Mouse (Mus musculus): ENCODE measurements at regions not wholly inside any gene's neighbourhood (a gene's known extent, or its start where the extent isn't known, plus 50 kb on each side); places are given as distances from the start of the nearest gene placed in this dataset.
A peak's percentile ranks its signal among the peaks of the same experiment; 100 is the strongest.

DNA sequence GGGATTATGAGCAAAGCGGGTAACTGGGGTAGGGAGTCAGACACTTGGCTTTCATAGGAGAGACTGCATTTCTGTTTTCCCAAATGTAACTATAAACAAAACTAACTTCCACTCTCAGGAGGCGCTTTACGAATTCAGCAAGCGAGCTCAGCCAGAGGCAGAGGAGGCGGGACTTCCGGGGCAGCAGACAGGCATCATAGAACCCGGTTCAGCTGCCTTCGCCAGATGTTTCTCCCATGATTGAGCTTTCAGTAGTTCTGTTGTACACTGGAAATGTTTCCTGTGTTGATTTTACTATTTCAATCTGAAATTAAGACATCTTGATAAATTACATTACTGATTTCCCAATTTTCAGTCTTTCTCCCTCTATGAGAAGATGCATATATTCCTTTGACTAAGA is 92.9 kb downstream of the Zfp365 start:
- no peak for DNase-seq

DNA sequence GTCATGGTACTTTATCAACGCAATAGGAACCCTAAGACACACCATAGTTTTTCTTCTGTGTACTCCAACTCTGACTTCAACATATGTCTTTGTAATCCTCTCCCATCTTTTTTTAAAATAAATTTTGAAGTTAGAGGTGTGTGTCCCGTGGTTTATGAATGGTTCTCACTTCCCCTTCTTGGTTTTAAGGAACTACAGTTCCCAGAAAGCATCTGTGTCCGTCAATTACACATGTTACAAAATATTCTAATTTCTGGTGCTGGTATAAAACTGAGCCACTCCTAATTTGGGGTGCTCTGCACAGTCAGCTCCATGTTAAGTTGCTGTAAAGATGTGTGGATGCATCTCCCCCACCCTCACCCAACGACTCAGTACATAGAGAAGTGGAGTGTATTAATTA is 98.6 kb downstream of the Zfp365 start:
- DNase-seq, result no peak

DNA sequence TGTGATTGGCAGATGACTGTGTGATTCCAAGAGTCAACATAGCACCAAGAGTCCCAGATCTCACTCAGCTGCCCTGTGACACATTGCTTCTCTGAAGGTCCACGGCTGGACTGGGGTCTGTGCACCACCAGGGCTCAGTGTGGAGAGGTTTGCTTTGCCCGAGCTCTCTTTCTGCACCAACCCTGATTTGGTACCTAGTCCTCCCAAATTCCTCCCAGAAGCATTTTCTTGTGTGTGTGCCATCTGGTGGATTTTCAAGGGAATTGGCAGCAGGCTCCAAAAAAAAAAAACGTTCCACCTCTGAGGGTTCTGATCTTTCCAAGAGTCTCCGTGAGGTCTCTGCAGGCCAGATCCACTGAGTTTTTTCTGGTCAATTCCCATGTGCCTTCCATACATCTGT is 107.3 kb downstream of the Zfp365 start:
- peak; percentile 12 to 36 for DNase-seq

DNA sequence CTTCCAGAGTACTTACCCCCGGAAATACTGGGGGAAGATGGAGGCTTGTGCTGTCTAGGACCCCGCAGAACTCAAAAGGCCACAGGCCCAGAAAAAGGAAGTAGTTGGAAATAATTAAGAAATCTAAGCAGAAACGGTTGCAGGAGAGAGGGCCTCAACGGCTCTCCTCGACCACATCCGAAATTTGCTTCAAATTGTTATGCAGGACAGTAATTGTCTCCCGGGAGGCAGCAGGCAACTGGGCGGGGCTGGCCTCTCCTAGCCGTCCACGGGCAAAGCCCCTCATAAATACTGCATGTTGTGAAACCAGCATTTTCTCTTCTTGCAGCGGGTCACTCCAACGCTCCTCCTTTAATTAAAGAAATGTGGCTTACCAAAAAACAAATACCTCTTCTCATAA is 107.8 kb downstream of the Zfp365 start:
- DNase-seq, result peak; percentile 26 to 53

DNA sequence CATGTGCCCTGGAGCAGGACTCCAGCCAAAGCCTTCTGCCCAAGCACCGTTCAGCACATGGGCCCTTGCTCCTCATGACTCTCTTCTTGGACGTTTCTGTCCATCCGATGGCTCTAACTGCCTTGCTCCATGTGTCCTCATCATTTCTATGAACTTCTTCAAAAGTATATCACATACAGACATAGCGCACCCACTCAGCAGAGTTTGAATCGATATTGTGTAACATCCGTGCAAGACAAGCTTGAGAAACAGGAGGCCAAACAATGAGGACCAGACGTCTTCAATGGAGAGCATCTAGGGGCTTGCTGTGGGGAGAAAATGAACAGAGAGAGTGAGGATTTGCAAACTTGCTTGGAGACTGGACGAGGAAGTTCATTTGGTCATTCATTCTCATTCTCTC is 110.3 kb downstream of the Zfp365 start:
- no peak for DNase-seq

DNA sequence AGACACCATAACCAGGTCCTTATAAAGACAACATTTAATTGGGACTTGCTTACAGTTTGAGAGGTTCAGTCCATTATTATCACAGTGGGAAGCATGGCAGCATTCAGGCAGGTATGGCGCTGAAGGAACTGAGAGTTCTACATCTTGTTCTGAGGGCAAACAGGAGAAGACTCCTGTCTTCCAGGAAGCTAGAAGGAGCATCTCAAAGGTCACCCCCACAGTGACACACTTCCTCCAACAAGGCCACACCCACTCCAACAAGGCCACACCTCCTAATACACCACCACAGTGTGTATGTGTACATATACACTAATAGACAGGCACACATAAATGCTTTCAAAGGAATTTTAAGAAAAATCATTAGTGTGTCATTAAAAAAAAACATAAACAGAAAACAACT is 110.8 kb downstream of the Zfp365 start:
- DNase-seq, result no peak

DNA sequence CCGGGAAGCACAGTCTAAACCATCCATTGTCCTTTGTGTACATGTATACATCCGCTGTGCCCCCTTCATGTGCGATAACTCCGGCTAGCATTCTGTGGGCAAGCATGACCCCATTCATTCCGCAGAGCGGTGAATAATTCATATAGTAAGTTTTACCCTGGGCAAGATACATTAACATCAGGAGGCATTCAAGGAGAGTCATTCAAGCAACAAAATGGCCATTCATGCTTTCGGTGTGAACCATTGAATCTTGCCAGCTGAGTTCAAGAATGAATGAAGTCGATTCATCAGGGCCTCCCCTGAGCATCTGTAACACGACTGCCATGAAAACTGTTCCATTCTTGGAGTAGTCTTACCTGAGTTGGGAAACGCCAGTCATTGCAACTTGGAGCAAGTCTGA is 113.5 kb downstream of the Zfp365 start:
- no peak for DNase-seq

DNA sequence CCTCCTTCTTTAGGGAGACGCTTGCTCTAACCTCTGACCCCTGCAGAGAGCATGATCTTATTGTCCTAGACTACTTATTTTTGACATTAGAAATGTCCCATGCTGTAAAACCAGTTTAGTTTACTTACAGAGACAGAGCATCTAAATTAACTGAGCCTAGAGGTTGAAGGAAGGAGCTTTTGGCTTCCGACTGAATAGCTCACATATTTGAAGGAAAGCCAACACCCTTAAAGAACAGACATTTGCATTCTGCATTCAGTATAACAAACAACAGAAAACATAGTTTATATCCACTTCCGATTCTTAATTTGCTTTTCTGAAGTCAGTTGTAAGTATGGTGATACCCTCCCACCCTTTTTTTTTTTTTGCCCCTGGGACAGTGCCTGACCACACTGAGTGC is 119.3 kb downstream of the Zfp365 start:
- DNase-seq, result no peak

DNA sequence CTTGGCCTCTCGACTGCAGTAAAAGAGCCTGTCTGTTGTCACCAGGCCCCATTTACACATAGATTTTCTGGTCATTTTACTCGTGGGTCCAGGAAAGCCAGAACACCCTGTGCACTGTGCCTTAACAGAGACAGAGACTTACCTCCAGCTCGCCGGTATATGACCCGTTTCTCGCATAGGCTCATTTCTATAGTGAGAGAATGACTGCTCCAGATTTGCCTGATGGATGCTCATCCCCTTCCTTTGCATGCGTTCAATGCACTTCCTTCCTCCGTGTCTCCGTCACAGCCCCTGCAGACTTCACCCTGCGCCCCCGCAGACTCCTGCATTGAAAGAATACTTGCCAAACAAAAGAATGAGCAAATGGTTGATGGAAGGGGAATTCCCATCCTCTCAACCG is 122.8 kb downstream of the Zfp365 start:
- no peak for DNase-seq

DNA sequence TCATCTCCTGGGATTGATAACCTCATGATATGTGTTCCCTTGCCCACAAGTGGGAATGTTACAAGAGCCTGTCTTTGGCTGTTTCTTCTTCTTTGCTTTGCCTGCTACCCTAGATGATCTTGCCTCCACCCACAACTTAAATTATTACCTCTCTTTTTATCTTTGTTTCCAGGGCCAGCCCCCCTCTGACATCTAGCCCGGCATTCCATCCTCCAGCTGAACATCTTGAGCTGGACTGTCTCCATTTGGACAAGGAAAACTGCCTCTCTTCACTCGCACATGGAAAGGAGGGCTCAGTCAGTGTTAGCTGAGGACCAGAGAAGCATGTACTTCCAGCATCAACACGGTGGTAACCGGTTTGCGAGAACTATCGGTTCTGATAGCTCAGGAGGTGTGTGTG is 124.3 kb downstream of the Zfp365 start:
- peak; percentile 18 to 47 for DNase-seq

DNA sequence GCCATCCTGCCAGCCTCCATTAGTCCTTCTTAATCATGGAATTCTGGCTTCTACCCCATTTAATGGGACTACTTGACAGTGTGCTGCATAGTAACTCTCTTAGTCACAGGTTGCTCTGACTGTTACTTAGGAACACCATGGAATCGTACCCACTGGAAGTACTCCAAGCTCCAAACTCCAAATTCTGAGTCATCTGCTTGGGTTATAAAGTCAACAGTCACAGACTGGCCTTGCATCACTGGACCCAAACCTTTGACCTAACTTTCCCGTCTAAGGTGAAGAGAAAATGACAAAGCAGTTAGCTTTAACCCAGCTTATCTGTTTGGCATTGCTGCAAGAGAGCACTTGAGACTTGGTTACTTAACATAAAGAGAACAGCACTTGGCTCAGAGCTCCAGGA is 126.9 kb downstream of the Zfp365 start:
- DNase-seq, result no peak

DNA sequence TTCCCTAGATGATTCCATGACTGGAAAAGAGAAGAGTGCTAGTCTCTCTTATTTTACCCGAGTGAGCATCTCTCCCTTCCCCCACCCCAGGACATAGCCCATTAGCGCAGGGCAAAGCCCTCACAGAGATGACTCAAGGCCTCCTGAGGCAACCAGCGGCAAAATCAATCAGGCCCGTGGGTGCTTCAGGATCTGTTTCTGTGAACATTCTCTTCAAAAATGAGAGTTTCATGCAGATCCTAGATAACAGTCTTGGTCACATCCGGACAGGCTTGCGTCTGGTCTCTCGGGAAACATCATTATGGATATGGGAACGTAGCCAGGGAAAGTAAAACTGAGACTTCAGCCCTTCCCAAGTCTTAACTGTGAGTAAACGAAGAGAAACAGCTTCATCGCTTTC is 134.1 kb downstream of the Zfp365 start:
- DNase-seq, result peak; percentile 32 to 49

DNA sequence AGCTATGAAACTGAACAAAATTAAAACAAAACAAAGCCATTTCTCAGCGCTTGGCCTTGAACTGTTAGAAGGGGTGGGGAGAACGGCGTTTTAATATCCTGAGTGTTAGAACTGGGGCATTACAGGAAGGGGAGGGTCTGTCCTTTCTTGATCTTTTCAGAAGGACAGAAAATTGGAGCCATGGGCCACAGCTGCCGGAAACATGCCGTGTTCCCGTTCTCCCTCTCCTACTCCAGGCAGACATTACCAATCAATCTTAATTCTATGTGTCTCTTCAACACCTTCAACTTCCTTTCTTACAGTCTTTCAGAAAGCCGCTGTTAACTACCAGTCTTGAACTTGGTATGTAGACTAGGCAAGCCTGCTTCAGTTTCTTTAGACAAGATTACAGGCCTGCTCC is 134.7 kb downstream of the Zfp365 start:
- peak; percentile 21 to 43 for DNase-seq

DNA sequence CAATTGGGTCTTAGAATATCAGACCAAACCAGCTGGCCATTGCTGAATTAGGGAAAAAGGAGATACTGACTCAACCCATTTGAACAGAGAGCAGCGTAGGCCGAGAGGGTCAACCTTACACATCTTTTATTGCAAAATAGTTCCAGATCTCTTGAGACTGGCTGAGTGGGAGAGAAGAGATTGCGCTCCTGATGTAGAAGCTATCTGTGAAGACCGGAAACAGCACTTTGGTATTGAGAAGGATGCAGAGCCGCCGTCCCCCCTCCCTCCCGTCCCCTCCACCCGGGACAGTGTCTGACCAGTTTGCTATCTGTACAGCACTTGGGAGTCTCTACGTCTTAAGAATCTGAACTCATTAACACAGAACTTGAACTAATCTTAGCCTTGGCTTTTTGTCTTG is 135.6 kb downstream of the Zfp365 start:
- DNase-seq, result peak in 1 of 2 experiments; percentile 40

DNA sequence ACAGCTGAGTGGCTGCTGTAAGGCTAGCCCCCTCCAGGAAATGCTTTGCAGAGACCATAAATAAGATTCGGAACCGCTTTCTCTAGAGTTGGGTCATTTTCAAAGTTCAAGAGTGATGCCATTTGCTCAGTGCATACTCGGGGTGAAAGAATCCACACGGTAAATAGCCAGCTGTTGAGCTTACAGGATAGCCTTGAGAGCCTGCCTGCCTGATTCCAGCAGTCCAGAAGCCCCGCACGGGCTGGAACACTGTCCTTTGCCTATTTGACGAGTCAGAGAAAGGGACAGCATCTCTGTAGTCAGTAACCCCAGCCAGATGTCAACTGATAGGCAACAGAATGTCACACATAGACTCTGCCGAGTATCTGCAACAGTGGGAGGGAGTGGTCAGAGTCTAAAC is 140.7 kb downstream of the Zfp365 start:
- peak in 1 of 2 experiments; percentile 25 for DNase-seq

DNA sequence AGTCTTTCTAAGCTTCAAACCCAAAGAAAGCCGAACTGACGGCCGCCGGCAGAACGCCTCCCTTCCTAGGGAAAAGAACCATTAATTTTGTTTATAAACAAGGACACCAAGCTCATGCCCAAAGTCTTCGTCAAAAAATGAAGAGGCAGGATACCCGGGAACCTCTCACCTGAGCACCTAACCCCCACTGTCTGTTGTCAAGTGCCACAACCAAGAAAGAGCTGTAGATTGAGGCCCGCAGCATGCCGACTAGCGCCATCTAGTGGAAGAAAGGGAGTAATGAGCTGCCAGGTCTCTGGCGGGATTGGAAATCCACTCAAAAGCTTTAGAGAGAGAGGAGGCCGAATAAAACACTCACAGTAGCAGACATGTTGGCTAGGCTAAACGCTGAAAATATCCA is 146.4 kb downstream of the Zfp365 start:
- DNase-seq, result peak; percentile 66 to 73

DNA sequence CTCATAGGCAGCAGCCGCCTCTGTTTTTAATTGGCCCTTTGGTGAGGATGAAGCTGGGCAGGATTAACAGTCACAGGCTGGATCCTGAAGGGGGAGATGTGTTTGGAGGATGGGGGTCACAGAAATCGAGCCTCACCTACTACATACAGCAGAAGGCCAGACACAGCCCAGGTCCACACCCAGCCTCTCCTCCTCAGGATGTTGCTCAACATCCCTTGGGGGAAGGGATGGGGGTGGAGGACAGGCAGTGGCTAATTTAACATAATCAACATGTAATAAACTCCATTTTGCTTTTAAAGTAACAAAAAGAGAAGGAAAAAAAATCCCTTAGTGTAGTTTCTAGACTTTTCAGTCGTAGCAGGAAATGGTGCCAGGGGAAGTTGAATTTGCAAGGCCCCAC is 152.0 kb downstream of the Zfp365 start:
- peak in 1 of 2 experiments; percentile 31 for DNase-seq

DNA sequence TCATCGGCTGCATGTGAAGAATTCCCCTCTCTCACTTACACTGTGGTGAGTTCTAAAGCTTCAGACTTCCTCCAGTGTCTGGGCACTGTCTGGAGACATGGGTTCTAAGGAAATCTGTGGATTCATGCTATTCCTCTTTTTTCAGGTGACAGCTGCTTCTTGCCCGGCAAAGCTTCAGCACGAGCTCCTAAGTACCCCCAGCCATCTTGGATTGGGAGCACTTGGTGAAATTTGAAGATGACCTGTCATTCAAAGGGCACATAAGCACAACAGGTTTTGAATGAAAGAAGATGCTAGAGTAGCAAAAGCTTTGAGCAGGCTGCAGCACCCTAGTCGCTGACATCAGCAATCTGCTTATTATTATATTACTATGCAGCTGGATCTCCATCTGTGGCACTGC is 164.3 kb downstream of the Zfp365 start:
- DNase-seq, result no peak

DNA sequence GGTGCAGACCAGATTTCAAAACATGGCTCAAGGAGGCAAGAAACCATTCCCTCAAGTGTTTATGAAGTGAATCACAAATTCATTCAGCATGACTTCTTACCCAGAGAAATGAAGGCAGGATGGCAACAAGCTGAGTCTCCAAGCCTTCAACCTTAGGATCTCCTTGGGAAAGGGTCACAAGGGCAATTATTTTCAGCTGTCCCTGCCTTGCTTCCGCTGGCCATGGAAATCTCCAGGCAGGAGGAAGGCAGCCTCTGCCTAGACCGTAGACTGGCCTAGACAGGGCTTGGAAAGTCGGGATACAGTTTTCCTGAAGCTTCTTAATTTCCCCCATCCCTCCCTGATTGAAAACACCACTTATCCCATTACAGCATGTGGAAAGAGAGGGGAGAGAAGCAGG is 165.0 kb downstream of the Zfp365 start:
- DNase-seq, result no peak

DNA sequence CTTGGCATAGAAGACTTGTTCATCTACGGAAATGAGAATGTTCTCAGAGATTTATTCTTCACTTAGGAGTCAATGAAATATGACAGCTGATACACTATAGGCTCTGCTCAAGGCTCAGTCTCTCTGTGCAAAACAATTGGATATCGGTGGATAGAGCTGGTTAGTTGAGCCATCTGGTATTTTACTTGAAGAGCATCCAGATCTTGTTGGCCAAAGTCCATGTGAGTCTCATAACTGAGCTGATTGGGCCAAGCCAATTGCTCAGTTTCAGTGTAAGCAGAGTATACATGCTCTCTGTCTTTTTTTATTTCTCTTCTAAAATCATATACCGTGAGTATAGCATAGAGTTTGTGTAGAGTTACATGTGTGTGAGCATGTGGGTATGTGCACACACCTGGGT is 166.3 kb downstream of the Zfp365 start:
- DNase-seq, result no peak

DNA sequence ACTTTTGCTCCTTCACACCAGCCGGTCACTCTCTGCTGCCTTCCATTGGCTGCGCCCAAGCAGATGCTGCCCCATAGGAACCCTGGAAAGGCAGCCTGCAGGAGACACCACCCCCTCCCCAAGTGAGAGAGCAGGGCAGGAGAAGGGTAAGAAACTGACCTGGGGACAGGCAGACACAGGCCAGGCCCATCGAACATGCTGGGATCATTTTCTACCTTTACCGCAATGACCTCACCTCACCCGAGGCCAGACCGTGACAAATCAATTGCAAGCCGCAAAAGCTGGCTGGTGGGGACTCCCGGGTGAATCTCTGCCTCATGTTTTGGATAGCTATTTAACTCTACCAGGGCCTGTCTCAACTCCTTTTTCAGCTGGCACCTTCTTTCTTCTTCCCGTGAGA is 168.9 kb downstream of the Zfp365 start:
- no peak for DNase-seq

DNA sequence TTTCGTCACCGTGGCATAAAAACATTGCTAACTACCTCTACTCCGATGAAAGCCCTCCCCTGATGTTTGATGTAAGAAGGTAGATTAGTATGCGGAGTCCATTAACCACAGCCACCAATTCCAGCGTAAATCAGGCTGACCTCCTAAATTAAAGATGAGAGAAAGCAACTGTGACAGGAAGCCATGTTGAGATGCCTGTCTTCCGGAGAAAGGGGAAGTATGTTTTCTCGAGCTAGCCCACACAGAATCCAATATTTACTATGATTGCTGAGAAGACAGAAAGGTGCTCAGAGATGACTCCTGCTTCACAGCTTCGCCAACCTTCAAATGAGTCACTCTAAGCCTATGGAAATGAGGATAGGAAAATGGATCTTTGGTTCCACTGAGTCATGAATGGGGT is 169.6 kb downstream of the Zfp365 start:
- DNase-seq, result no peak

DNA sequence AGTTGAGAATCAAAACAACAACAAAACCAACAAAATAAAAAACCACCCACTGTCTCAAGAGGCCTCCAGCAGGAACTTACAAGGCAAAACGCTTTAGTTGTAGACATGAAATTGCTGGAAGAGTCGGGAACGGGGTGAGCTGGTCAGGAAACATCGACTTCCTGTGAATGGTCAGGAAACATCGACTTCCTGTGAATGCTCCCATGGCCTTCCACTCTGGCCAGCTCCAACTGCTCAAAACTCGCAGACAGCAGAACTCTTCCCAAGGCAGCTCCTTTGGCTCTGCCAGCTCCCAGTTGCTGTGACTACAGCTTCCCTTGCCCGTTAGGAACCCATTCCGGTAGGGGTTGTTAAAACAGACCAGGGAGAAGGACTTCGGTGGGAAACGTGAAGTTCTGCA is 170.2 kb downstream of the Zfp365 start:
- DNase-seq, result peak; percentile 45 to 63

DNA sequence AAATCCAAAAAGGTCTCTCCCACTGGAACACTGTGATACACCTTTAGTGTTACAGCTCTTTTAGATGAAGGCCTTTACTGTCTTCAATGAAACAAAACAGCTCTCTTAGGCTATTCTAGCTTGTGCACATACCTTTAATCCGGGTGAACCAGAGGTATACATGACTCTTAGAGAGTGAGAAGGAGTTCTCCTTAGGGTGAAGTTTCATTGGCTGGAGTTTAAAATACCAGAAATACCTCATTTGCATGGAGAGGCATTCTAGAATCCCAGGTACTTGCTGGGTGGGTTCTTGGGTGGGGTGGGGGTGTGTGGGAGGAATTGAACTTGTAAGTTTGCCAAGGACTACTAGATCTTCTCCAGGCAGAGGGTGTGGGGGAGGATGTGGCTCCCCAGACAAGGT is 173.3 kb downstream of the Zfp365 start:
- DNase-seq, result no peak

DNA sequence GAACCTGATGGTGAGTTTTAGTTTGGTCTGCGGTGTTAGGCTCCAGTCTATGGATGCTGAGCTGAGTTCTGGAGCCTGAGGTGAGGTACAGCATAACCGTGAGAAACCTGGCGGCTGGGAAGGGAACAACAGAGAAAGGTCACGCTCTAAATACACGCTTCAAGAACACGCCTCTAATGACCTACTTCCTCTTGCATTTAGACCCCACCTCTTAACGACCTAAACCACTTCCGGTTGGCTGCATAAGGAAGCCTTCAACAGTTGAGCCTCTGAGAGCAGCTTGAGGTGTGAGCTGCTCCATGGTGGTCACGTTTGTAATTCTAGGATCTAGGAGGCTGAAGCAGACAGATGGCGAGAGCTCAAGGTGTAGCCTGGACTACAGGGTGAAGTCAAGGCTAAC is 175.8 kb downstream of the Zfp365 start:
- DNase-seq, result no peak

DNA sequence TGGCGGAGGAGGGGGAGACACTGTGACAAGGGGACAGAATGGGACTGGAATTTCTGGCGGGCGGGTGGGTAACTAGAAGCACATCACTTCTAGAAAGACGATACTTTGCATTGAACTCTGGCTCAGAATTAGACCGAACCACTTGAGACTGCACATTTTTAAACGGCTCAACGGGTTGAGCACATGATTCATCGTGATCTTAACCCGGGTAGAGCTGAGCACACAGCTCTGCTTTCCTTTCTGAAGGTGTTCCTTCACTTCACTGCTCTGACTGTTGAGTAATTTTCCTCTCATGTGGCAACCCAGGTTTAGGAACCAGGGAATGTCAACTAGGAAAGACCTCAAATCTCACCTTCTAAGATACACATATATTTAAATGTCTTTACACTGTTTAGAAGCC is 180.9 kb downstream of the Zfp365 start:
- DNase-seq, result no peak
